Mouse (Mus musculus): ENCODE measurements around the gene Nyx. TPM values are rescaled to one million over a fixed set of nuclear protein-coding genes. Genes with fewer than 3 reads are reported as not detected.

Gene Nyx
- polyA plus RNA-seq, 1 experiment from 2014 or later = 0.05 TPM

- no peak overlapping the region for H3K4me2 ChIP-seq (ENCODE audit: low read depth, low read length)
- peaks cover 3% of the 10 kb centered on the region; the same call in 1 of the 2 replicates for H3K27me3 ChIP-seq (ENCODE audit: control insufficient read depth, insufficient read depth, low read length)
- H3K36me3 ChIP-seq (ENCODE audit: control insufficient read depth, insufficient read depth) = no peaks in the 10 kb centered on the region
- no peak overlapping the region for H3K9ac ChIP-seq (ENCODE audit: low read length)
- H3K4me1 ChIP-seq (ENCODE audit: control insufficient read depth, insufficient read depth, low read length) = no peaks in the 10 kb centered on the region
- no peak overlapping the region for H3K27ac ChIP-seq (ENCODE audit: low read length)
- H3K9me3 ChIP-seq (replicated peaks; ENCODE audit: control insufficient read depth, low read length) = no peaks in the 10 kb centered on the region
- H3K4me3 ChIP-seq (ENCODE audit: low read length) = no peak overlapping the region
- WGBS = 55% methylated on average over 2 of the region's 2 CpGs
- ATAC-seq (replicated peaks; ENCODE audit: extremely low read depth, insufficient read depth, low FRiP score) = no peak; the same call in 1 of the 2 replicates
These were observed 40.5 kb downstream of the Nyx start for GRCm38 (mm10) chrX:13506376-13506775.

- Histone ChIP-seq H3K36me3 (ENCODE audit: control insufficient read depth, insufficient read depth) (no peaks in the 10 kb centered on the region), H3K9me3 (replicated peaks; ENCODE audit: control insufficient read depth, low read length) (no peaks in the 10 kb centered on the region), H3K27me3 (ENCODE audit: control insufficient read depth, insufficient read depth, low read length) (no peaks in the 10 kb centered on the region; the same call in 1 of the 2 replicates), H3K27ac (ENCODE audit: low read length) (no peak overlapping the region), H3K4me3 (ENCODE audit: low read length) (no peak overlapping the region), H3K9ac (ENCODE audit: low read length) (no peak overlapping the region), H3K4me2 (ENCODE audit: low read depth, low read length) (no peak overlapping the region), H3K4me1 (ENCODE audit: control insufficient read depth, insufficient read depth, low read length) (no peaks in the 10 kb centered on the region)
- WGBS = 39% methylated on average over 2 of the region's 2 CpGs
- no peak for ATAC-seq (replicated peaks; ENCODE audit: extremely low read depth, insufficient read depth, low FRiP score)
These were observed 47.2 kb downstream of the Nyx start for GRCm38 (mm10) chrX:13513127-13513526.

- H3K27ac ChIP-seq (ENCODE audit: low read length) = no peak overlapping the region
- H3K9ac ChIP-seq (ENCODE audit: low read length) = no peak overlapping the region
- H3K4me2 ChIP-seq (ENCODE audit: low read depth, low read length) = no peak overlapping the region
- no peaks in the 10 kb centered on the region; the same call in 1 of the 2 replicates for H3K27me3 ChIP-seq (ENCODE audit: control insufficient read depth, insufficient read depth, low read length)
- no peaks in the 10 kb centered on the region for H3K9me3 ChIP-seq (replicated peaks; ENCODE audit: control insufficient read depth, low read length)
- WGBS = 84% methylated on average over 5 of the region's 5 CpGs
- no peak for ATAC-seq (replicated peaks; ENCODE audit: extremely low read depth, insufficient read depth, low FRiP score)
- peaks cover under 1% of the 10 kb centered on the region; the same call in 1 of the 2 replicates for H3K4me1 ChIP-seq (ENCODE audit: control insufficient read depth, insufficient read depth, low read length)
- H3K4me3 ChIP-seq (ENCODE audit: low read length) = no peak overlapping the region
- H3K36me3 ChIP-seq (ENCODE audit: control insufficient read depth, insufficient read depth) = no peaks in the 10 kb centered on the region
These were observed 48.0 kb downstream of the Nyx start for GRCm38 (mm10) chrX:13513864-13514263.

- no peak overlapping the region for H3K4me2 ChIP-seq (ENCODE audit: low read depth, low read length)
- no peak overlapping the region for H3K4me3 ChIP-seq (ENCODE audit: low read length)
- H3K9me3 ChIP-seq (replicated peaks; ENCODE audit: control insufficient read depth, low read length) = no peaks in the 10 kb centered on the region
- no peak for ATAC-seq (replicated peaks; ENCODE audit: extremely low read depth, insufficient read depth, low FRiP score)
- H3K27ac ChIP-seq (ENCODE audit: low read length) = no peak overlapping the region; the same call in 1 of the 2 replicates
- no peaks in the 10 kb centered on the region; the same call in 1 of the 2 replicates for H3K27me3 ChIP-seq (ENCODE audit: control insufficient read depth, insufficient read depth, low read length)
- H3K9ac ChIP-seq (ENCODE audit: low read length) = no peak overlapping the region
- H3K4me1 ChIP-seq (ENCODE audit: control insufficient read depth, insufficient read depth, low read length) = peaks cover 10% of the 10 kb centered on the region
- no peaks in the 10 kb centered on the region for H3K36me3 ChIP-seq (ENCODE audit: control insufficient read depth, insufficient read depth)
- WGBS = 81% methylated on average over 6 of the region's 6 CpGs
These were observed 50.5 kb downstream of the Nyx start for GRCm38 (mm10) chrX:13516451-13516850.

GRCm38 (mm10) chrX:13518019-13518418, 52.1 kb downstream of the Nyx start:
- Histone ChIP-seq H3K9me3 (replicated peaks; ENCODE audit: control insufficient read depth, low read length) (no peaks in the 10 kb centered on the region), H3K9ac (ENCODE audit: low read length) (no peak overlapping the region), H3K4me3 (ENCODE audit: low read length) (no peak overlapping the region), H3K4me1 (ENCODE audit: control insufficient read depth, insufficient read depth, low read length) (peaks cover 10% of the 10 kb centered on the region), H3K36me3 (ENCODE audit: control insufficient read depth, insufficient read depth) (no peaks in the 10 kb centered on the region), H3K4me2 (ENCODE audit: low read depth, low read length) (no peak overlapping the region), H3K27me3 (ENCODE audit: control insufficient read depth, insufficient read depth, low read length) (peaks cover 2% of the 10 kb centered on the region; the same call in 1 of the 2 replicates), H3K27ac (ENCODE audit: low read length) (no peak overlapping the region)
- WGBS = 60% methylated on average over 10 of the region's 10 CpGs
- ATAC-seq (replicated peaks; ENCODE audit: extremely low read depth, insufficient read depth, low FRiP score) = no peak

- peaks cover 10% of the 10 kb centered on the region for H3K4me1 ChIP-seq (ENCODE audit: control insufficient read depth, insufficient read depth, low read length)
- 0 out of 2 replicates have a peak, but pooled peaks have one; percentile 28 for ATAC-seq (replicated peaks; ENCODE audit: extremely low read depth, insufficient read depth, low FRiP score)
- H3K27me3 ChIP-seq (ENCODE audit: control insufficient read depth, insufficient read depth, low read length) = peaks cover 2% of the 10 kb centered on the region; the same call in 1 of the 2 replicates
- 44% methylated on average over 4 of the region's 4 CpGs for WGBS
- H3K4me3 ChIP-seq (ENCODE audit: low read length) = no peak overlapping the region
- no peaks in the 10 kb centered on the region for H3K36me3 ChIP-seq (ENCODE audit: control insufficient read depth, insufficient read depth)
- no peak overlapping the region for H3K27ac ChIP-seq (ENCODE audit: low read length)
- no peaks in the 10 kb centered on the region for H3K9me3 ChIP-seq (replicated peaks; ENCODE audit: control insufficient read depth, low read length)
- H3K4me2 ChIP-seq (ENCODE audit: low read depth, low read length) = no peak overlapping the region
- H3K9ac ChIP-seq (ENCODE audit: low read length) = no peak overlapping the region
These were observed 53.0 kb downstream of the Nyx start for GRCm38 (mm10) chrX:13518781-13519407.

- Histone ChIP-seq H3K27me3 (ENCODE audit: control insufficient read depth, insufficient read depth, low read length) (peaks cover 6% of the 10 kb centered on the region; the same call in 1 of the 2 replicates), H3K9ac (ENCODE audit: low read length) (no peak overlapping the region), H3K4me1 (ENCODE audit: control insufficient read depth, insufficient read depth, low read length) (peaks cover 10% of the 10 kb centered on the region), H3K4me3 (ENCODE audit: low read length) (no peak overlapping the region), H3K9me3 (replicated peaks; ENCODE audit: control insufficient read depth, low read length) (no peaks in the 10 kb centered on the region), H3K27ac (ENCODE audit: low read length) (no peak overlapping the region), H3K36me3 (ENCODE audit: control insufficient read depth, insufficient read depth) (no peaks in the 10 kb centered on the region), H3K4me2 (ENCODE audit: low read depth, low read length) (no peak overlapping the region)
- no peak; the same call in 1 of the 2 replicates for ATAC-seq (replicated peaks; ENCODE audit: extremely low read depth, insufficient read depth, low FRiP score)
- 37% methylated on average over 5 of the region's 5 CpGs for WGBS
These were observed 53.5 kb downstream of the Nyx start for GRCm38 (mm10) chrX:13519408-13519783.

GRCm38 (mm10) chrX:13520566-13520965, 54.7 kb downstream of the Nyx start:
- no peak for ATAC-seq (replicated peaks; ENCODE audit: extremely low read depth, insufficient read depth, low FRiP score)
- H3K4me3 ChIP-seq (ENCODE audit: low read length) = no peak overlapping the region
- peaks cover 12% of the 10 kb centered on the region; the same call in 1 of the 2 replicates for H3K27me3 ChIP-seq (ENCODE audit: control insufficient read depth, insufficient read depth, low read length)
- H3K27ac ChIP-seq (ENCODE audit: low read length) = no peak overlapping the region
- H3K4me1 ChIP-seq (ENCODE audit: control insufficient read depth, insufficient read depth, low read length) = peaks cover 10% of the 10 kb centered on the region
- no peaks in the 10 kb centered on the region for H3K9me3 ChIP-seq (replicated peaks; ENCODE audit: control insufficient read depth, low read length)
- H3K4me2 ChIP-seq (ENCODE audit: low read depth, low read length) = no peak overlapping the region
- no peaks in the 10 kb centered on the region for H3K36me3 ChIP-seq (ENCODE audit: control insufficient read depth, insufficient read depth)
- H3K9ac ChIP-seq (ENCODE audit: low read length) = no peak overlapping the region
- 85% methylated on average over 4 of the region's 4 CpGs for WGBS

- Histone ChIP-seq H3K4me2 (ENCODE audit: low read depth, low read length) (no peak overlapping the region), H3K9me3 (replicated peaks; ENCODE audit: control insufficient read depth, low read length) (no peaks in the 10 kb centered on the region), H3K9ac (ENCODE audit: low read length) (no peak overlapping the region), H3K4me3 (ENCODE audit: low read length) (no peak overlapping the region), H3K36me3 (ENCODE audit: control insufficient read depth, insufficient read depth) (no peaks in the 10 kb centered on the region), H3K4me1 (ENCODE audit: control insufficient read depth, insufficient read depth, low read length) (peaks cover 10% of the 10 kb centered on the region), H3K27ac (ENCODE audit: low read length) (no peak overlapping the region), H3K27me3 (ENCODE audit: control insufficient read depth, insufficient read depth, low read length) (peaks cover 12% of the 10 kb centered on the region; the same call in 1 of the 2 replicates)
- 87% methylated on average over 8 of the region's 8 CpGs for WGBS
- ATAC-seq (replicated peaks; ENCODE audit: extremely low read depth, insufficient read depth, low FRiP score) = no peak
These were observed 55.4 kb downstream of the Nyx start for GRCm38 (mm10) chrX:13521288-13521687.

Data from heart, embryonic 16.5 days (tissue).